Mouse (Mus musculus): Measurements from ENCODE around the gene Cdh18. TPM values are rescaled to one million over a fixed set of nuclear protein-coding genes. Genes with fewer than 3 reads are reported as not detected.

The Cdh18 gene
- polyA plus RNA-seq, 1 experiment from 2014 or later, result not detected

GRCm38 (mm10) chr15:22776346-22776745 lies 227.5 kb downstream of the Cdh18 start:
- Histone ChIP-seq H3K27me3 (replicated peaks; ENCODE audit: insufficient read depth, low read length) (no peaks in the 10 kb centered on the region), H3K27ac (ENCODE audit: low read length) (no peak overlapping the region), H3K9me3 (ENCODE audit: low read length) (no peaks in the 10 kb centered on the region), H3K9ac (replicated peaks; ENCODE audit: low read depth) (no peak overlapping the region), H3K36me3 (ENCODE audit: insufficient read depth, low read length) (no peaks in the 10 kb centered on the region), H3K4me2 (replicated peaks; ENCODE audit: low read depth, low read length) (no peak overlapping the region), H3K4me1 (ENCODE audit: insufficient read depth, low read depth, low read length) (no peaks in the 10 kb centered on the region), H3K4me3 (ENCODE audit: low read depth, low read length) (no peak overlapping the region)
- WGBS, result 79% methylated on average over 4 of the region's 4 CpGs
- DNase-seq (ENCODE audit: low spot score) (no peak), ATAC-seq (no peak)
- TF ChIP-seq EP300 (IDR thresholded peaks at IDR 0.05) (no peak), CTCF (IDR thresholded peaks at IDR 0.05) (no peak)

DNA sequence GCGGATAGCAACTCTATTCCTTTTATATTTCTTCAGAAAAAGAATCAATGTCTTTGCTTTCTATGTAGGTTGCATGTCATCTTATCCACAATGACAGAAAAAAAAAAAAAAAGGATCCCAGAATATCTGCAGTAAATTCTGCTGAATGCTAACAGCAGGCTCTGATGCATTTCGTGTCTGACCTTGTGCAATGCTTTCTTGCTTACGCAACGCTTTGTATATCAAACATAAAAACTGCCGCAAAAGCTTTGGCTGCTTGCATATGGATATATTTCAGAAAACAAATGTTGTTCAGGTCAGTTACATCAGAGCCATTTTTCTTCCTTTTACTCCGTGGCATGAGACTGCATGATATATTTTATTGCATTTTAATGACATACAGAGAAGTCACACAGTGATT lies 240.9 kb downstream of the Cdh18 start:
- WGBS, result 67% methylated on average over 6 of the region's 6 CpGs
- Histone ChIP-seq H3K4me3 (ENCODE audit: low read depth, low read length) (no peak overlapping the region), H3K27ac (ENCODE audit: low read length) (no peak overlapping the region), H3K4me2 (replicated peaks; ENCODE audit: low read depth, low read length) (no peak overlapping the region), H3K9me3 (ENCODE audit: low read length) (no peaks in the 10 kb centered on the region), H3K27me3 (replicated peaks; ENCODE audit: insufficient read depth, low read length) (no peaks in the 10 kb centered on the region), H3K4me1 (ENCODE audit: insufficient read depth, low read depth, low read length) (no peaks in the 10 kb centered on the region), H3K36me3 (ENCODE audit: insufficient read depth, low read length) (no peaks in the 10 kb centered on the region), H3K9ac (replicated peaks; ENCODE audit: low read depth) (no peak overlapping the region)
- TF ChIP-seq EP300 (IDR thresholded peaks at IDR 0.05), result no peak
- no peak for TF ChIP-seq CTCF (IDR thresholded peaks at IDR 0.05)
- DNase-seq (ENCODE audit: low spot score), result peak; percentile 21
- no peak for ATAC-seq

- DNase-seq (ENCODE audit: low spot score) (no peak), ATAC-seq (no peak)
- Histone ChIP-seq H3K36me3 (ENCODE audit: insufficient read depth, low read length) (no peaks in the 10 kb centered on the region), H3K4me2 (replicated peaks; ENCODE audit: low read depth, low read length) (no peak overlapping the region), H3K4me1 (ENCODE audit: insufficient read depth, low read depth, low read length) (no peaks in the 10 kb centered on the region), H3K4me3 (ENCODE audit: low read depth, low read length) (no peak overlapping the region), H3K27me3 (replicated peaks; ENCODE audit: insufficient read depth, low read length) (no peaks in the 10 kb centered on the region), H3K9ac (replicated peaks; ENCODE audit: low read depth) (no peak overlapping the region), H3K9me3 (ENCODE audit: low read length) (no peaks in the 10 kb centered on the region), H3K27ac (ENCODE audit: low read length) (no peak overlapping the region)
- 87% methylated on average over 3 of the region's 3 CpGs for WGBS
- TF ChIP-seq CTCF (IDR thresholded peaks at IDR 0.05) (no peak), EP300 (IDR thresholded peaks at IDR 0.05) (no peak)
These were observed 243.0 kb downstream of the Cdh18 start for GRCm38 (mm10) chr15:22791791-22792190.

GRCm38 (mm10) chr15:22833127-22833526 lies 284.3 kb downstream of the Cdh18 start:
- Histone ChIP-seq H3K27me3 (replicated peaks; ENCODE audit: insufficient read depth, low read length) (no peaks in the 10 kb centered on the region), H3K36me3 (ENCODE audit: insufficient read depth, low read length) (no peaks in the 10 kb centered on the region), H3K27ac (ENCODE audit: low read length) (no peak overlapping the region), H3K4me1 (ENCODE audit: insufficient read depth, low read depth, low read length) (no peaks in the 10 kb centered on the region), H3K4me2 (replicated peaks; ENCODE audit: low read depth, low read length) (no peak overlapping the region), H3K9me3 (ENCODE audit: low read length) (no peaks in the 10 kb centered on the region), H3K4me3 (ENCODE audit: low read depth, low read length) (no peak overlapping the region), H3K9ac (replicated peaks; ENCODE audit: low read depth) (no peak overlapping the region)
- TF ChIP-seq EP300 (IDR thresholded peaks at IDR 0.05) (no peak), CTCF (IDR thresholded peaks at IDR 0.05) (no peak)
- ATAC-seq, result no peak
- DNase-seq (ENCODE audit: low spot score), result no peak

DNA sequence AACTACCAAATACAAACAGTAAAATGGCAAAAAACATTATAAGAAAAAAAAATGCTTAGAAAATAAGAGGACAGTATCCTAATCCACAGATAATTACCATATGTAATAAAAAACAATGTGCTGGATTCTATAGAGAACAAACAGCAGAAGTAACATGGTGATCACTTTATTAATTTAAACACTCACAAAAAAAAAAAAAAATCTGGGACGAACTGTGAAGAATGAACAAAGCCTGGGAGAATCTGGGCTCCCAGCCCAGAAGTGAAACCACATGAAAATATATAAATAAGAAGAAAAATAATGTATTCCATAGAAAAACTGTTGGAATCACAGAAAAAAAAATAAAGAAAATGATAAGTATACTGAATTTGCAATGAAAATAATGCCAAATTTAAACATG lies 288.4 kb downstream of the Cdh18 start:
- Histone ChIP-seq H3K9ac (replicated peaks; ENCODE audit: low read depth) (no peak overlapping the region), H3K4me2 (replicated peaks; ENCODE audit: low read depth, low read length) (no peak overlapping the region), H3K36me3 (ENCODE audit: insufficient read depth, low read length) (no peaks in the 10 kb centered on the region), H3K4me1 (ENCODE audit: insufficient read depth, low read depth, low read length) (no peaks in the 10 kb centered on the region), H3K4me3 (ENCODE audit: low read depth, low read length) (no peak overlapping the region), H3K9me3 (ENCODE audit: low read length) (no peaks in the 10 kb centered on the region), H3K27me3 (replicated peaks; ENCODE audit: insufficient read depth, low read length) (no peaks in the 10 kb centered on the region), H3K27ac (ENCODE audit: low read length) (no peak overlapping the region)
- ATAC-seq (no peak), DNase-seq (ENCODE audit: low spot score) (peak; percentile 6)
- no peak for TF ChIP-seq CTCF (IDR thresholded peaks at IDR 0.05)
- TF ChIP-seq EP300 (IDR thresholded peaks at IDR 0.05), result no peak
- 28% methylated on average over 1 of the region's 1 CpGs for WGBS

DNA sequence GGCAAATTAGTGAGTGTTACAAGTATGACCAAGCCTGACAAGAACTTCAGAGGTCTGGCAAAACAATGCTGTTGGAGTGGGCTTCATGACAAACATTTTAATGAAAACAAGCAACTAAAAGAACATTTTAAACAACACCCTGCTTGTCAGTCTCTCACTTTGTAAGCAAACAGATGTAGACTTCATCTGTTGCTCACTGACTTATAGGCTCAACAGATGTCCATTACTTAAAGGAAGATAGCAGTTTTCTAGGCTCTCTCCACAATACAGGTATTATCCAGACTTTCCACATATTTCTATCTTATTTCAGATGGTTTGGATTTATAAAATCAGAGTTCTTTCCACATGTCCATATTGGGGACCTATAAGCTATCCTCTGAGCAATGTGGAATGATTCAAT lies 308.9 kb downstream of the Cdh18 start:
- Histone ChIP-seq H3K9me3 (ENCODE audit: low read length) (no peaks in the 10 kb centered on the region), H3K27ac (ENCODE audit: low read length) (no peak overlapping the region), H3K4me3 (ENCODE audit: low read depth, low read length) (no peak overlapping the region), H3K27me3 (replicated peaks; ENCODE audit: insufficient read depth, low read length) (no peaks in the 10 kb centered on the region), H3K4me1 (ENCODE audit: insufficient read depth, low read depth, low read length) (no peaks in the 10 kb centered on the region), H3K4me2 (replicated peaks; ENCODE audit: low read depth, low read length) (no peak overlapping the region), H3K9ac (replicated peaks; ENCODE audit: low read depth) (no peak overlapping the region), H3K36me3 (ENCODE audit: insufficient read depth, low read length) (no peaks in the 10 kb centered on the region)
- ATAC-seq (no peak), DNase-seq (ENCODE audit: low spot score) (no peak)
- no peak for TF ChIP-seq EP300 (IDR thresholded peaks at IDR 0.05)
- TF ChIP-seq CTCF (IDR thresholded peaks at IDR 0.05), result no peak

- no peaks in the 10 kb centered on the region for H3K36me3 ChIP-seq (ENCODE audit: insufficient read depth, low read length)
- DNase-seq (ENCODE audit: low spot score) (no peak), ATAC-seq (no peak)
- no peak for TF ChIP-seq EP300 (IDR thresholded peaks at IDR 0.05)
- TF ChIP-seq CTCF (IDR thresholded peaks at IDR 0.05), result no peak
- WGBS, result 64% methylated on average over 1 of the region's 1 CpGs
- H3K27ac ChIP-seq (ENCODE audit: low read length), result no peak overlapping the region
- no peaks in the 10 kb centered on the region for H3K9me3 ChIP-seq (ENCODE audit: low read length)
- no peaks in the 10 kb centered on the region for H3K27me3 ChIP-seq (replicated peaks; ENCODE audit: insufficient read depth, low read length)
- no peak overlapping the region for H3K4me3 ChIP-seq (ENCODE audit: low read depth, low read length)
- no peak overlapping the region for H3K4me2 ChIP-seq (replicated peaks; ENCODE audit: low read depth, low read length)
- H3K9ac ChIP-seq (replicated peaks; ENCODE audit: low read depth), result no peak overlapping the region
- H3K4me1 ChIP-seq (ENCODE audit: insufficient read depth, low read depth, low read length), result no peaks in the 10 kb centered on the region
These were observed 321.9 kb downstream of the Cdh18 start for GRCm38 (mm10) chr15:22870679-22871078.
